Mouse (Mus musculus) leukemia stem cell, adult 10-12 weeks (primary cell): ENCODE data around the gene Spcs1. TPM values are rescaled to one million over a fixed set of nuclear protein-coding genes. Genes with fewer than 3 reads are reported as not detected.

Experiments used
- polyA plus RNA-seq: library from polyadenylated mRNA; stranded (reverse); fragments of >175 nt; gene quantifications from 2 replicates; pipeline ENCODE4 v1.2.3, GENCODE M21; 2012; ENCODE audit warnings: low replicate concordance

Gene Spcs1
- 15.1 and 44.4 TPM in 2 replicates for polyA plus RNA-seq

DNA sequence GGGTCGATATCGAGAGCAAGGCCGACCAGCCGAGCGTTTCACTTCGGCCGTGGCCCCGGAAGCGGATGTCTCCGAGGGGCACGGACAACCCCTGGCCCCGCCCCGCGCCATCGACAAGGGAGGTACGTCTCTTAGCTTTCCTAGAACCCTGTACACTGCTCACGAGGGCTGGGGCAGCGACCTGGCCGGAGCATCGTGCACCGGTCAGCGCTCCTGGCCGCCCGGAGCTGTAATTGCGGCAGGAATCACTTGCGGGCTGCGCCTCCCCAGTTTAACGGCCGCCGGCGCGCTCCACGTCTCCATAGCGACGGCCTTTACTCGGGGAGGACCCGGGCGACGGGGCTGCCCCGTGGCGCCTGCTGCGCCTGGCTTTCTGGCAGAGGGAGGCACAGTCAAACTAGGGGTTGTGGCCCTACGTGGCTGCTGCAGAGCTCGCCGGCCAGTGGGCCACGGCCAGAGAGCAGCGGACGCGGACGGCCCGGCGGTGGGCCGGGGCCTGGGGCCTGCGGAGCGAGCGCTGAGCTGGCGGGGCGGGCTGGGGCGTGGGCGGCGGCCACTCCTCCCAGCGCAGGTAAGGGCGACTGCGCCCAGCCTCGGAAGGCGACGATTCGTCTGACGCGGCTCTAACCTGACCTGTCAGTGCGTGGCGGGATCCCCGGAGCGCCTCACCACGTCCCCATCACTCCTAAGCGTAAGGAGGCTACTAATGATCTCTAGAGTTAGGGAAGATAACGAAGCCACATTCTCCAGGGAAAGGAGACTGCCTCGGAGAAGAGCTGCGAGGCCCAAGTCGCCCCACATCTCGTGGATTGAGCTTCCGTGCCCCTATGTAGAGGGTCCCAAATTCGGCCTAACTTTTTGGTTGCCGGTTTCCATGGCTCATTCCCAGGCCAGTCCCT is at the start of gene Spcs1, which contains the start of gene Glt8d1:
Gene Spcs1 (minus strand): TSS at position 366 of the 899 bp plus-strand sequence.
Gene Glt8d1 (plus strand): TSS at position 94 of the 899 bp plus-strand sequence.

DNA sequence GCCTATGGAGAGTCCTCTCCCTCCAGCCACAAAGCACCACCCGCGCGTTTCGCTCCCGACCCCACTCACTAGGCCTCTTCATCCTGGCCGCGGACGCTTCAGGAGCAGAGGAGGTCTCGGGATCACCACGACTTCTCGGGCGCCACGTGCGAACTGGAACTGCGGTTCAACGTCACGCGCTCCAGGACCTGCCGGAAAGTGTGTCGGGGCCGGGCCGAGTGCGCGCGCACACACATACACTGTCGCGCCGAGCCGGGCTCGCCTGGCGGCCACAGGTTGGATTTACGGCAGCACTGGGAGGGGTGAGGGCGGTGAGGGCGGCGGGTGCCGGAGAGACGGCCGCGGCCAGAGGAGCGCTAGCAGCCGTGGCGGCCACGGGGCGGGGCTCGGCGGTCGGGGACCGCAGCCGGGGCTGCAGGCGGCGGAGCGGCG is 17.4 kb upstream of the Spcs1 start, which contains the start of the genes Pbrm1 and Gnl3:
Gene Pbrm1 (plus strand): TSS at position 279 of the 432 bp plus-strand sequence.
Gene Gnl3 (minus strand): TSS at position 293 of the 432 bp plus-strand sequence.

DNA sequence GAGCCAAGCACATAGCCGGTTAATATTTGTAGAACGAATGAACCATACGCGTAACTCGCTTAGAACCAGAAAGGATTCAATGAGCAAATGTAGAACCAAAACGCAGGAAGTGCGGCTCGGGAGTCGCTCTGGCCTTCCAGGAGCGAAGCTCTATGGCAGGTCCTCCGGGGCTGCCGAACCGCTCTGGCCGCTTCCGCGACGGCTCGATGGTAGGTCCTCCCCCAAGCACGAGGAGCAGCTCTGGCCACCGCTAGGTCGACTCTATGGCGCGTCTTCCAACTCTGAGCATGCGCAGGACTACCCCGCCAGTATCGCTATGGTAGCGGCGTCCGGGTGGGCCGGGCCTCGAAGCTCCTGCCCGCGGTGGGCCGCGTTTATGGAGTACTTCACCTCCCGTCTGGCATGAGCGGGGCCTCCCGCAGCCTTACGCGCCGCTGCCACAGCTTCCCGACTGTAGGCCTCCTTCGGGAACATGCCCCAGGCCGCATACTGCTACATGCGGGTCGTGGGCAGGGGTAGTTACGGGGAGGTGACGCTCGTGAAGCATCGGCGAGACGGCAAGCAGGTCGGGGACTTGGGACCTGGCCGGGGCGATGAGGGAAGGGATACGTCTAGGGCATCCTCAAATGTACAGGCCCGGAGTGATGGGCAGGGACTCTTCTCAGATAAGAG is 50.2 kb downstream of the Spcs1 start, which contains the start of gene Nek4:
Gene Nek4 (plus strand): TSS at position 224 of the 672 bp plus-strand sequence.

Other genes starting within 250 kb of the Spcs1 start
- 18.3 and 50.0 TPM in 2 replicates for gene Tmem110, start 176.1 kb downstream of the Spcs1 start, polyA plus RNA-seq
- gene Mustn1, start 122.5 kb downstream of the Spcs1 start, polyA plus RNA-seq, result not detected in 2 replicates
- not detected in 2 replicates for gene Itih4, start 115.2 kb downstream of the Spcs1 start, polyA plus RNA-seq
- gene Itih3, start 77.9 kb downstream of the Spcs1 start, polyA plus RNA-seq, result 0.17 TPM in 1 of 2 replicates, not detected in the other
- not detected in 2 replicates for gene Itih1, start 58.4 kb downstream of the Spcs1 start, polyA plus RNA-seq
- gene Nek4, start 50.3 kb downstream of the Spcs1 start, polyA plus RNA-seq, result 2.5 and 3.4 TPM in 2 replicates
- gene Glt8d1, start 272 bp downstream of the Spcs1 start, polyA plus RNA-seq, result 2.4 and 4.0 TPM in 2 replicates
- 7.6 and 21.7 TPM in 2 replicates for gene Pbrm1, start 17.5 kb upstream of the Spcs1 start, polyA plus RNA-seq
- 5.0 and 14.9 TPM in 2 replicates for gene Gnl3, start 17.5 kb upstream of the Spcs1 start, polyA plus RNA-seq
- 48.2 and 72.9 TPM in 2 replicates for gene Smim4, start 127.3 kb upstream of the Spcs1 start, polyA plus RNA-seq
- 40.8 and 99.2 TPM in 2 replicates for gene Nt5dc2, start 129.4 kb upstream of the Spcs1 start, polyA plus RNA-seq
- 2.1 and 4.2 TPM in 2 replicates for gene Stab1, start 167.0 kb upstream of the Spcs1 start, polyA plus RNA-seq
- gene Tnnc1, start 206.6 kb upstream of the Spcs1 start, polyA plus RNA-seq, result 0.26 TPM in 1 of 2 replicates, not detected in the other
- 128 and 175 TPM in 2 replicates for gene Nisch, start 215.3 kb upstream of the Spcs1 start, polyA plus RNA-seq
- gene Sema3g, start 216.2 kb upstream of the Spcs1 start, polyA plus RNA-seq, result 0.21 and 0.60 TPM in 2 replicates
- 1.8 and 3.5 TPM in 2 replicates for gene Phf7, start 249.6 kb upstream of the Spcs1 start, polyA plus RNA-seq
- 34.1 and 85.8 TPM in 2 replicates for gene Bap1, start 249.8 kb upstream of the Spcs1 start, polyA plus RNA-seq